Mouse (Mus musculus) liver, adult 2 months (tissue): ENCODE data around the gene Bhmt2. TPM values are rescaled to one million over a fixed set of nuclear protein-coding genes. Genes with fewer than 3 reads are reported as not detected.
A peak's percentile ranks its signal among the peaks of the same experiment; 100 is the strongest.

Experiments
- DNase-seq: peaks from one replicate; pipeline ENCODE4 v3.0.0-alpha.2; 2011; ENCODE audit warnings: low read depth, low spot score; ENCODE audit errors: extremely low read depth
- H3K27ac ChIP-seq: fragments of 200-500 bp; replicated peaks from 2 replicates; pipeline ENCODE4 v1.5.1; 2012; ENCODE audit warnings: low read depth, mild to moderate bottlenecking, control low read depth, inconsistent platforms, low read length; ENCODE audit not compliant: insufficient read depth
- H3K27me3 ChIP-seq: fragments of 200-500 bp; 2 replicates; pipeline ENCODE4 v1.6.1; 2012; ENCODE audit warnings: mild to moderate bottlenecking, moderate library complexity, low read length, inconsistent platforms; ENCODE audit not compliant: control insufficient read depth, insufficient read depth
- H3K36me3 ChIP-seq: fragments of 200-500 bp; 2 replicates; pipeline ENCODE4 v1.6.1; 2012; ENCODE audit warnings: low read length, inconsistent platforms; ENCODE audit not compliant: control insufficient read depth, insufficient read depth
- H3K4me1 ChIP-seq: fragments of 200-500 bp; 2 replicates; pipeline ENCODE4 v1.6.1; 2011; ENCODE audit warnings: low read length; ENCODE audit not compliant: control insufficient read depth, insufficient read depth
- H3K4me3 ChIP-seq: fragments of 200-500 bp; 2 replicates; pipeline ENCODE4 v1.5.1; 2011; ENCODE audit warnings: low read depth, mild to moderate bottlenecking, control low read depth, low read length, moderate library complexity; ENCODE audit not compliant: insufficient read depth
- H3K79me2 ChIP-seq: fragments of 200-500 bp; 2 replicates; pipeline ENCODE4 v1.6.1; 2012; ENCODE audit warnings: inconsistent platforms, mild to moderate bottlenecking, low read length, moderate library complexity; ENCODE audit not compliant: control insufficient read depth, insufficient read depth
- H3K9ac ChIP-seq: fragments of 200-500 bp; 2 replicates; pipeline ENCODE4 v1.6.1; 2012; ENCODE audit warnings: low read depth, mild to moderate bottlenecking, control low read depth, inconsistent platforms, low read length
- CTCF ChIP-seq: fragments of 200-500 bp; IDR thresholded peaks from 2 replicates; pipeline ENCODE4 v1.5.1; 2011; ENCODE audit warnings: low read depth, low read length, control low read depth
- POLR2A ChIP-seq: fragments of 200-500 bp; IDR thresholded peaks from 2 replicates; pipeline ENCODE4 v1.6.1; 2011; ENCODE audit warnings: low read length, control low read depth; ENCODE audit not compliant: insufficient read depth; ENCODE audit errors: extremely low read depth
- WGBS: fragments of 180-500 bp; shearing (Covaris S2); methylation state at CpG from one replicate; pipeline ENCODE4 v1.1.7; 2018; 5-methylcytosine and 5-hydroxymethylcytosine counted together
- polyA plus RNA-seq: library from polyadenylated mRNA; depleted of rRNA; stranded (reverse); fragments of >200 nt; gene quantifications from 2 replicates; pipeline ENCODE4 v1.2.3, GENCODE M21; 2012
- total RNA-seq: library from RNA; depleted of rRNA; stranded (reverse); fragments of >200 nt; gene quantifications from 2 replicates; pipeline ENCODE4 v1.2.3, GENCODE M21; 2014

Bhmt2 gene
- total and polyA plus RNA-seq, 2 experiments: 127 to 179 TPM

DNA sequence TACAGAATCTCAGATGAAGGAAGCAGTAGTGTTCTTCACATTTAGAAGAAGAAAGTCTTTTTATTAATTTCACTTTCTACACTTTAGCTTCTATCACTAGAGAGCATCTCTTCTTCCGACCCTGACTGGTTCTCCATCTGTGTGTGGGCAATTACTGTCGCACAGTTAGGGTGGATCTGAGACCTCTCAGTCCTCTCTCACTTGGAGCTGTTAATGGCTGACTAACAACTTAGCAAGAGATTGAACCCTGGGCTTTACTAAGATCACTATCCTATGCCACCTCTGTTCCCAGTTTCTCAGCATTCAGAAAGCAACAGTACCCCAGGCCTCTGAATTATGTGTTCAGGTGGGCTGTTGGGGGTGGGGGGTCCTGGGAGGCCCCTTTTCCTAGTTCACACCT is 806 bp downstream of the Bhmt2 start:
- 18% methylated on average over 2 of the region's 2 CpGs for WGBS
- H3K27ac ChIP-seq: peak overlapping the region; percentile 91
- H3K79me2 ChIP-seq: peaks cover 14% of the 10 kb centered on the region; the same call in 1 of the 2 replicates
- H3K4me1 ChIP-seq: peaks cover 14% of the 10 kb centered on the region
- peaks cover 28% of the 10 kb centered on the region for H3K36me3 ChIP-seq
- peak; percentile 53 for DNase-seq
- peak overlapping the region; percentile 81 for H3K9ac ChIP-seq
- H3K4me3 ChIP-seq: peak overlapping the region; percentile 77
- H3K27me3 ChIP-seq: no peaks in the 10 kb centered on the region
- TF ChIP-seq POLR2A: no peak
- no peak for TF ChIP-seq CTCF

DNA sequence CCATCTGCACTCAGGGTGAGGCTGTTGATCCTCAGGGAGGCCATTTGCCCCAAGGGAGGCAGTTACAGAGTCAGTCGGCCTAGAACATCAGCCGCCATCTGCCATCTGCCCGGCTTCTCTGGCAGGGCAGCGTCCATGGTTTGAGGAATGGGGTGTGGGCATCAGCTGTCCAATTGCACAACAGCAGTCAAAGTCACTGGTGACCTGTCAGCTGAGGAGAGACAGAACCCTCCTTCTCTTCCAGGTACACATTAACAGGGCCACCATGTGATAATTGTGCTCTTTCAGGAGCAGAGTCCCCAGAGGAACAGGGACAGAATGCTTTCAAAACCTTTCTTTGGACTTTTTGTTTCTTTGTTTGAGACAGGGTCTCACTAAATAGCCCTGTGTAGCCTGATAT is 1.7 kb downstream of the Bhmt2 start:
- Histone ChIP-seq H3K79me2 (peaks cover 14% of the 10 kb centered on the region; the same call in 1 of the 2 replicates), H3K4me3 (peak overlapping the region; percentile 61), H3K27me3 (no peaks in the 10 kb centered on the region), H3K9ac (peak overlapping the region; percentile 83), H3K36me3 (peaks cover 37% of the 10 kb centered on the region), H3K4me1 (peaks cover 14% of the 10 kb centered on the region), H3K27ac (peak overlapping the region; percentile 99)
- peak; percentile 98 for DNase-seq
- WGBS: 32% methylated on average over 4 of the region's 4 CpGs
- TF ChIP-seq CTCF (no peak), POLR2A (peak; percentile 38; the same call in 1 of the 2 replicates)

DNA sequence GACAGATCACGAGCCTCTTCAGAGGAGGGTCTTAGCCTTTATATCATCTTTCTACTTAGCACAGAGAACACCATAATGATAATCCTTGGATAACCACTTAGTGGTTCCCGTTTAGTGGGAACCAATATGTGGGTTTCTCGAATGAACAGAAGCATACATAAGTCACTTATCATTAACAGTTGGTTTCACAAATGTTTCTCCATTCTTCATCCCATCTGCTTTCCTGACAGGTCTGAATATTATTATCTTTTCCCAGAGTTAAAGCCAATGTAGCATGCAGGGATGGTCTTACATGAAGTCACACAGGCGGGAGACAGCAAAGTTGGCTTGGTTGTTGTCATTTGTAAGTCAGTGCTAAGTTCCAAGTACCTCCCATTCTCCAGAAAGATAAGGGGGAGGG is 6.5 kb downstream of the Bhmt2 start:
- WGBS: 92% methylated on average over 4 of the region's 4 CpGs
- no peak for DNase-seq
- peaks cover 11% of the 10 kb centered on the region; the same call in 1 of the 2 replicates for H3K79me2 ChIP-seq
- peaks cover 65% of the 10 kb centered on the region for H3K36me3 ChIP-seq
- peaks cover 9% of the 10 kb centered on the region for H3K4me1 ChIP-seq
- no peak overlapping the region for H3K27ac ChIP-seq
- no peak overlapping the region for H3K4me3 ChIP-seq
- H3K27me3 ChIP-seq: no peaks in the 10 kb centered on the region
- H3K9ac ChIP-seq: no peak overlapping the region
- no peak for TF ChIP-seq CTCF
- no peak for TF ChIP-seq POLR2A

DNA sequence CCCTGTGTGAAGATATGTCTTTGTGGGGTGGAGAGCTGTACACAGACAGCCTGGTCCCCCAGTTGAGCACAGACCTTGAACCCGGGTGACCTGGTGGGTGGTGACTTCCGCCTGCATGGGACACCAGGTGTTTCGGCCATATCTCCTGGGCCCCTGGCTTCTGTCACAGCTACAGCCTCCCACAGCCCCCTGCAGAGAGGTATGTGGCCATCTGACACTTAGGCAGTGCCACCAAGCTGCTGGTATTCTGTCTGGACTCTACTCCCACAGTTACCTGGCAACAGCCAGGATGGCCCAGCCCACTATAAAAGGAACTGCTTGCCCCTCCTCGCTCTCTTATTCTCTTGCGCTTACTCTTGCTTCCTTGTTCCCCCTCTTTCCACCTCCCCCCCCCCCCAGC is 16.2 kb downstream of the Bhmt2 start:
- no peaks in the 10 kb centered on the region for H3K79me2 ChIP-seq
- H3K36me3 ChIP-seq: peaks cover 39% of the 10 kb centered on the region
- no peaks in the 10 kb centered on the region for H3K27me3 ChIP-seq
- DNase-seq: no peak
- no peak overlapping the region for H3K4me3 ChIP-seq
- H3K9ac ChIP-seq: no peak overlapping the region
- TF ChIP-seq POLR2A: no peak
- no peak for TF ChIP-seq CTCF
- H3K4me1 ChIP-seq: peaks cover 4% of the 10 kb centered on the region; the same call in 1 of the 2 replicates
- H3K27ac ChIP-seq: no peak overlapping the region
- 95% methylated on average over 5 of the region's 5 CpGs for WGBS

DNA sequence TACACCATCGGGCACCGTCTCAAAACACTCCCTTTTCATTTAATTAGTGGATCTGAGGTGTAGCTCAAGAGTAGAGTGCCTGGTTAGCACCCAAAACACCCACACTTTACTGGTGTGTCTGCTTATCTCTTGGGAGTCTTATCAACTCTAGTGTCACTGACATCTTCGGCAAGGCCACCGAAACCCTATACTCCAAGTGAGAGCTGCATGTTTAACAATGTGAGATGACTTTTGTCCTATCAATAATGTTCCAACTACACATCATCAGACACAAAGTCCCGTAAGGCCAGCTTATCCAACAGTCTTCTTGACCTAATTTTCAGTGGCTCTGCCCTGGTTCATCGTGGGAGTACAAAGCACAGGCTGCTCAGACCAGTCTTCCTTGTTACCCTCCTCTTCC is 20.7 kb downstream of the Bhmt2 start:
- no peaks in the 10 kb centered on the region for H3K79me2 ChIP-seq
- TF ChIP-seq CTCF (no peak), POLR2A (no peak)
- H3K4me3 ChIP-seq: no peak overlapping the region
- peaks cover 8% of the 10 kb centered on the region for H3K4me1 ChIP-seq
- no peaks in the 10 kb centered on the region for H3K27me3 ChIP-seq
- WGBS: 23% methylated on average over 6 of the region's 6 CpGs
- H3K9ac ChIP-seq: no peak overlapping the region
- DNase-seq: peak; percentile 93
- peaks cover 13% of the 10 kb centered on the region for H3K36me3 ChIP-seq
- H3K27ac ChIP-seq: peak overlapping the region; percentile 65

DNA sequence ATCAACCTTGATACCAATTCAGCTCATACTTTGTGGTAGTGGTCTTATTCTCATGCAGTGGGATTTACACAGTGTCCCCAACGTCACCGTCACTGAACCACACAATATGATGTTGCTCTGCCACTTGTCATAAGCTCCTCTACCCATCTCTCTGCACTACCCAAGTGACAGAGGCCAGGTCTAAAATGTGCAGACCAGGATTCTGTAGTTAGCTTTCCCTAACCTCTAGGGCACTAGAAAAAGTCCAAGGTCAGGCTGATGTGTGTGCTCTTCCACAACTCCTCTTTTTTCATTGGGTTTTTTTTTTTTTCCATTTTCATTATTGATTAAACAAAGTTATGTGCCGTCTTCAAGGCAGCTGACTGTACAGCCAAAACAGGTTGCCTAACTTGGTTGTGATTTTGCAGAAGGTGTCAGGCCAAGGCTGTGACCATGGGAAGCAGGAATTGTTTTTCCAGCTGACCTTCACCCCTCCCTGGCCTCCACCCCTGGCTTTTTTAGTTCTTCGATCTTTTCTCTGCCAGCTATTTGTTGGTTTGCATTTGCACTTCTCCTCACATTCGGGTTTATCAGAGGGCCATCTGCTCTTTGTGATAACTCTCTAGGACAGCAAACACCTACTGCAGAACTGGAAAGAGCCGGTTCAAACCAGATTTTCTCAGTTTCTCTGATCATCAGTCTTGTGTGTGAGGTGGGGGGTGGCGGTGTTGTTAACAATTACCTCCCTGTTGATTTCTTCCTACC is 25.5 kb downstream of the Bhmt2 start:
- H3K9ac ChIP-seq: no peak overlapping the region
- WGBS: 19% methylated on average over 7 of the region's 7 CpGs
- no peaks in the 10 kb centered on the region for H3K36me3 ChIP-seq
- H3K27ac ChIP-seq: peak overlapping the region; percentile 95
- H3K79me2 ChIP-seq: no peaks in the 10 kb centered on the region
- H3K27me3 ChIP-seq: no peaks in the 10 kb centered on the region
- DNase-seq: peak; percentile 99
- no peak for TF ChIP-seq CTCF
- no peak for TF ChIP-seq POLR2A
- no peak overlapping the region for H3K4me3 ChIP-seq
- peaks cover 10% of the 10 kb centered on the region for H3K4me1 ChIP-seq
